Comparison of ENCODE assay signal across 17 mouse cellular contexts in the genomic region with DNA sequence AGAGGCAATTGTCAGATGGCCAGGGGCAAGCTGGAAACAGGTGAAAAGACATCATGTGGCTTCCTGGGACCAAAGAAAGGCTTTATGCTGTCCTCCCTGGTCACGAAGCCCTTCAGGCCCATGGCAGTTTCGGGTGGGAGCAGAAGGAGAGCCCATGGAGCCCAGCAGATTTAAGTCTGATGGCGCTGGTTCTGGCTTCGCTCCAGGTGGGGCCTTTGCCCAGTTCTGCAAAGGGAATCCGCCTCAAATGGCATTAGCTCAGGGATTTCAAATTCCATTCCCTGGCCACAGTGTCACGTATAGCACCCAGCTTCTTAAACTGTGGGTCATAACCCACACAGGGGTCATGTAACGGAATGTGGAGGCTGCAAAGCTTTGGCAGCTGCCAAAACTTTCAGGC. TPM values are rescaled to one million over a fixed set of nuclear protein-coding genes. Genes with fewer than 3 reads are reported as not detected.
DNase-seq lines count a peak whose midpoint lies in the region; ATAC-seq and TF ChIP-seq lines count a peak whose summit lies in the region.
"Had no signal": no experiment of that assay in that cellular context is flagged by ENCODE, and none has a peak within 500 bp of the region (broad histone marks: within the 10 kb centered on the region; RNA-seq: fewer than 3 reads in every experiment).

No protein-coding gene starts in this region.

- no peaks in the 10 kb centered on the region for H3K36me3 ChIP-seq in forebrain, embryonic 10.5 days (replicated peaks)
- H3K36me3 ChIP-seq in forebrain, postnatal 0 days (ENCODE audit: insufficient read depth) = no peaks in the 10 kb centered on the region
- H3K36me3 ChIP-seq in limb, embryonic 15.5 days = no peaks in the 10 kb centered on the region
- no peaks in the 10 kb centered on the region for H3K36me3 ChIP-seq in limb, embryonic 10.5 days
- no peaks in the 10 kb centered on the region for H3K36me3 ChIP-seq in hindbrain, embryonic 13.5 days
- H3K36me3 ChIP-seq: neural tube, embryonic 15.5 days had no signal

- no peak for TF ChIP-seq CTCF in forebrain, postnatal 0 days (IDR thresholded peaks at IDR 0.05; ENCODE audit: low read depth)

- no peaks in the 10 kb centered on the region for H3K9me3 ChIP-seq in forebrain, embryonic 10.5 days
- no peaks in the 10 kb centered on the region for H3K9me3 ChIP-seq in forebrain, postnatal 0 days (ENCODE audit: low read length)
- no peaks in the 10 kb centered on the region for H3K9me3 ChIP-seq in limb, embryonic 15.5 days
- no peaks in the 10 kb centered on the region for H3K9me3 ChIP-seq in limb, embryonic 10.5 days (replicated peaks)
- H3K9me3 ChIP-seq in hindbrain, embryonic 13.5 days = no peaks in the 10 kb centered on the region
- H3K9me3 ChIP-seq: neural tube, embryonic 15.5 days had no signal

- ATAC-seq in forebrain, postnatal 0 days = no peak
- no peak for ATAC-seq in limb, embryonic 15.5 days (ENCODE audit: insufficient number of reproducible peaks, low FRiP score, low TSS enrichment, low read depth)
- no peak for ATAC-seq in hindbrain, embryonic 13.5 days (ENCODE audit: low FRiP score)
- ATAC-seq: CD4-positive, CD25-positive, alpha-beta regulatory T cell, adult 4 months; inflammation-experienced regulatory T-cells, adult 6 months; midbrain, embryonic 16.5 days had no signal

- H3K4me1 ChIP-seq in forebrain, embryonic 10.5 days = peaks cover 14% of the 10 kb centered on the region
- no peaks in the 10 kb centered on the region for H3K4me1 ChIP-seq in forebrain, postnatal 0 days (ENCODE audit: insufficient read depth)
- peaks cover 11% of the 10 kb centered on the region; the same call in 1 of the 2 replicates for H3K4me1 ChIP-seq in limb, embryonic 15.5 days
- 0 out of 2 replicates have a peak, but pooled peaks cover 4% of the 10 kb centered on the region for H3K4me1 ChIP-seq in limb, embryonic 10.5 days
- H3K4me1 ChIP-seq in hindbrain, embryonic 13.5 days (replicated peaks) = no peaks in the 10 kb centered on the region
- H3K4me1 ChIP-seq: neural tube, embryonic 15.5 days had no signal

- no peak overlapping the region for H3K4me3 ChIP-seq in forebrain, embryonic 10.5 days
- H3K4me3 ChIP-seq in forebrain, postnatal 0 days (ENCODE audit: low read depth, low read length) = no peak overlapping the region
- H3K4me3 ChIP-seq in limb, embryonic 15.5 days = no peak overlapping the region
- no peak overlapping the region for H3K4me3 ChIP-seq in limb, embryonic 10.5 days
- no peak overlapping the region for H3K4me3 ChIP-seq in hindbrain, embryonic 13.5 days
- H3K4me3 ChIP-seq: erythroblast, embryonic 14.5 days; left cerebral cortex, adult 2 months; neural tube, embryonic 15.5 days had no signal

- H3K4me2 ChIP-seq in forebrain, postnatal 0 days (ENCODE audit: low read depth) = no peak overlapping the region
- H3K4me2 ChIP-seq in limb, embryonic 15.5 days = no peak overlapping the region
- no peak overlapping the region for H3K4me2 ChIP-seq in hindbrain, embryonic 13.5 days
- H3K4me2 ChIP-seq: neural tube, embryonic 15.5 days had no signal

- no peaks in the 10 kb centered on the region for H3K27me3 ChIP-seq in forebrain, embryonic 10.5 days (ENCODE audit: poor library complexity, severe bottlenecking)
- no peaks in the 10 kb centered on the region for H3K27me3 ChIP-seq in forebrain, postnatal 0 days (ENCODE audit: insufficient read depth, low read length)
- no peaks in the 10 kb centered on the region for H3K27me3 ChIP-seq in limb, embryonic 15.5 days
- no peaks in the 10 kb centered on the region for H3K27me3 ChIP-seq in limb, embryonic 10.5 days (ENCODE audit: low read depth, poor library complexity, severe bottlenecking)
- no peaks in the 10 kb centered on the region for H3K27me3 ChIP-seq in hindbrain, embryonic 13.5 days
- H3K27me3 ChIP-seq: neural tube, embryonic 15.5 days had no signal

- DNase-seq in forebrain, embryonic 10.5 days (ENCODE audit: extremely low spot score, low spot score) = no peak
- DNase-seq in forebrain, postnatal 0 days = no peak
- no peak for DNase-seq in limb, embryonic 10.5 days (ENCODE audit: low spot score)
- peak; percentile 18 for DNase-seq in adipocyte (ENCODE audit: low spot score)
- peak; percentile 3 for DNase-seq in lung, postnatal 36 days
- DNase-seq: cerebellum, adult 18-20 months; kidney, postnatal 36 days; liver; right cerebral cortex, adult 18-20 months had no signal

- no peak overlapping the region for H3K9ac ChIP-seq in forebrain, postnatal 0 days
- H3K9ac ChIP-seq in limb, embryonic 15.5 days = no peak overlapping the region
- no peak overlapping the region for H3K9ac ChIP-seq in hindbrain, embryonic 13.5 days
- H3K9ac ChIP-seq: neural tube, embryonic 15.5 days had no signal

- H3K27ac ChIP-seq in forebrain, embryonic 10.5 days = 0 out of 2 replicates have a peak overlapping the region, but pooled peaks have one; percentile 51
- H3K27ac ChIP-seq in forebrain, postnatal 0 days (ENCODE audit: low read depth, low read length) = no peak overlapping the region
- peak overlapping the region; percentile 8 for H3K27ac ChIP-seq in limb, embryonic 15.5 days
- H3K27ac ChIP-seq in limb, embryonic 10.5 days = no peak overlapping the region
- no peak overlapping the region for H3K27ac ChIP-seq in hindbrain, embryonic 13.5 days
- H3K27ac ChIP-seq: left cerebral cortex, adult 2 months; neural tube, embryonic 15.5 days had no signal

- 79% methylated on average over 7 of the region's 7 CpGs for WGBS in forebrain, embryonic 10.5 days
- WGBS in forebrain, postnatal 0 days = 62% methylated on average over 7 of the region's 7 CpGs
- WGBS in limb, embryonic 15.5 days = 62% methylated on average over 7 of the region's 7 CpGs
- 83% methylated on average over 7 of the region's 7 CpGs for WGBS in limb, embryonic 10.5 days
- 82% methylated on average over 7 of the region's 7 CpGs for WGBS in hindbrain, embryonic 13.5 days

RNA-seq across cellular contexts. Expression of a gene that starts 32.6 kb away (rescaled TPM):
- polyA plus RNA-seq in forebrain, embryonic 10.5 days (2016; fragmentation: Nextera tagmentation; extraction: Ambion mirVana) = 1.3 TPM in 2 replicates
- 5.8 and 14.0 TPM in 2 replicates for total RNA-seq in forebrain, postnatal 0 days (2014; rRNA removed)
- 0.39 and 0.67 TPM in 2 replicates for polyA plus RNA-seq in forebrain, postnatal 0 days (2015; fragmentation: Nextera tagmentation; extraction: Ambion mirVana)
- polyA plus RNA-seq in limb, embryonic 15.5 days (2015; fragmentation: Nextera tagmentation; extraction: Ambion mirVana) = 4.7 and 8.1 TPM in 2 replicates
- polyA plus RNA-seq in limb, embryonic 10.5 days (2016; fragmentation: Nextera tagmentation; extraction: Ambion mirVana) = 3.1 and 6.3 TPM in 2 replicates
- 22.2 and 27.7 TPM in 2 replicates for polyA plus RNA-seq in hindbrain, embryonic 13.5 days (2015; fragmentation: Nextera tagmentation; extraction: Ambion mirVana)
- polyA plus RNA-seq: CD4-positive, CD25-positive, alpha-beta regulatory T cell, adult 4 months; erythroblast, embryonic 14.5 days; inflammation-experienced regulatory T-cells, adult 6 months had no signal

Comparison
In these comparisons a context has a peak if more than half of its experiments do, and no peak if none do; other contexts are left out.
1. H3K27ac ChIP-seq: peak in forebrain, embryonic 10.5 days (single experiment) and limb, embryonic 15.5 days (single experiment); none in forebrain, postnatal 0 days (single experiment), limb, embryonic 10.5 days (single experiment) and hindbrain, embryonic 13.5 days (single experiment).
2. DNase-seq: peak in adipocyte (single experiment) and lung, postnatal 36 days (single experiment); none in forebrain, embryonic 10.5 days (single experiment), forebrain, postnatal 0 days (single experiment) and limb, embryonic 10.5 days (single experiment).